Mouse (Mus musculus): ENCODE data around the gene Bace1.
"Not testable (repeated sequence)": the region's sequence is repeated elsewhere in the genome, so short reads cannot be mapped to it uniquely, and the experiment has no call there.

DNA sequence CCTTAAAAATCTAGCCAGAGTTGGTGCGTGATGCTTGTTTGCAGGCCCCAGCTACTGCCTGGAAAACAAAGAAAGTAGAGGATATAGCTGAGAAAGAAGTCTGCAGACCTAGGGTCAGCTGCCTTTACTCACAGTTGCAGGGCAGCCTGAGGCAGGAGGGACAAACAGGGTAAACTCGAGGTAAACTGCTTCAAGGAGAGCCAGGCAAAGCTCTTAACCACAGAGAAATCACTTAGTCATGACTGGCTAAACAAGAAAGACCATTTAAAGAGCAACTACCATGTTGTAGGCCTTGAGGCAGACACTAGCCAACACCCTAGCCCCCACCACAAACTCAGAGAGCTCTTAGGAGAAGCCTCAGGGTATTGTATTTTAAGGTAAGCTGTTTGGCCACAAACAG is 7.8 kb downstream of the Bace1 start:
- not testable (repeated sequence) for TF ChIP-seq EP300 (IDR thresholded peaks at IDR 0.05; ENCODE audit: insufficient read depth, low read depth, low read length); CTCF (IDR thresholded peaks at IDR 0.05; ENCODE audit: low read depth, low read length)
